Mouse (Mus musculus) limb, embryonic 11.5 days (tissue): ENCODE data around the gene Prr11. TPM values are rescaled to one million over a fixed set of nuclear protein-coding genes. Genes with fewer than 3 reads are reported as not detected.
"Not testable (repeated sequence)": the region's sequence is repeated elsewhere in the genome, so short reads cannot be mapped to it uniquely, and the experiment has no call there.

Experiments used
- ATAC-seq: fragments of 200-750 bp; cut with Nextera tagmentation; 2 replicates; pipeline ENCODE4 v1.8.0; 2017; ENCODE audit warnings: low read depth; ENCODE audit not compliant: insufficient number of reproducible peaks, low FRiP score, low TSS enrichment
- DNase-seq: peaks from one replicate; pipeline ENCODE4 v3.0.0-alpha.2; 2015; ENCODE audit warnings: low spot score
- H3K27ac ChIP-seq: fragments of 300-500 bp; sonication (generic); replicated peaks from 2 replicates; pipeline ENCODE4 v1.5.1; 2014; ENCODE audit warnings: low read depth, mild to moderate bottlenecking, low read length
- H3K27me3 ChIP-seq: fragments of 300-500 bp; sonication (generic); 2 replicates; pipeline ENCODE4 v1.6.1; 2014; ENCODE audit warnings: mild to moderate bottlenecking, low read length, mixed read lengths; ENCODE audit not compliant: control insufficient read depth, insufficient read depth
- H3K36me3 ChIP-seq: fragments of 300-500 bp; sonication (generic); 2 replicates; pipeline ENCODE4 v1.6.1; 2014; ENCODE audit warnings: mild to moderate bottlenecking, low read length, moderate library complexity, mixed read lengths; ENCODE audit not compliant: control insufficient read depth, insufficient read depth
- H3K4me1 ChIP-seq: fragments of 300-500 bp; sonication (generic); 2 replicates; pipeline ENCODE4 v1.6.1; 2014; ENCODE audit warnings: low read length, mixed read lengths; ENCODE audit not compliant: control insufficient read depth, insufficient read depth
- H3K4me2 ChIP-seq: fragments of 300-500 bp; sonication (generic); 2 replicates; pipeline ENCODE4 v1.6.1; 2014; ENCODE audit warnings: low read depth, mild to moderate bottlenecking, moderate library complexity; ENCODE audit not compliant: severe bottlenecking
- H3K4me3 ChIP-seq: fragments of 300-500 bp; sonication (generic); 2 replicates; pipeline ENCODE4 v1.5.1; 2014; ENCODE audit warnings: low read depth, low read length
- H3K9ac ChIP-seq: fragments of 300-500 bp; sonication (generic); 2 replicates; pipeline ENCODE4 v1.6.1; 2014; ENCODE audit warnings: mild to moderate bottlenecking, low read length
- H3K9me3 ChIP-seq: fragments of 300-500 bp; sonication (generic); 2 replicates; pipeline ENCODE4 v1.6.1; 2016; ENCODE audit warnings: low read length; ENCODE audit not compliant: control insufficient read depth
- WGBS: fragments of 180-500 bp; shearing (Covaris S2); extraction: QIAGEN DNeasy Blood & Tissue Kit; methylation state at CpG from one replicate; pipeline ENCODE4 v1.1.7; 2014; 5-methylcytosine and 5-hydroxymethylcytosine counted together
- polyA plus RNA-seq: library from polyadenylated mRNA; unstranded; fragments of >200 nt; fragmentation: Nextera tagmentation; extraction: Ambion mirVana; gene quantifications from 2 replicates; pipeline ENCODE4 v1.2.1, GENCODE M21; 2014

Prr11 gene
- polyA plus RNA-seq, 1 experiment from 2014 or later, result 18.9 TPM

DNA sequence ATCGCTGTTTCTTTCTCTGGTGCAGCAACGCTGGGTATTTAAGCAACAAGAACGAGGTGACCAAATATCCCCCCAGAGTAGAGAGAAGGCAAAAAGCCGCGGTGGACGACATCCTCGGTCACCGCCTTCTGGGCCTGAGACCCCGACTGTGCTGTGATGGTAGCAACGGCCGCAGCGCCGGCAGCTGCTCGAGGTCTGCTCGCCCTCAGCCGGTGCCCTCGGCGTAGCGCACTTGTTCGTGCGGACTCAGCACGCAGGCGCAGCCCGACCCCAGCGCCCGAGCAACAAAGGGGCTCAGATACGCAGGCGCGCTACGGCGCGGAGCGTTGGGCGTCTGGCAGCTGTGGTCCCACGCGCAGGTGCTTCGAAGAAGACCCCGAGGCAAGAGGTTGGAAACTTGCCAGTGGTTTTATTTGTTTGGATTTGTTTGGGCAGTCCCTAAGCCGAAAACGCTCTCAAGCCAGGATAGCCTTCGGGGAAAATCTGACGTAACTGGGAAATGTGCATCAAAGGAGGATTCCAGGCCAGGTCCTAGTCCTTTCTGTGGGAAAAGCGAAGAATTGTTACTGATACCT, 34.6 kb downstream of the Prr11 start, which contains the start of gene Gdpd1:
Gene Gdpd1 (minus strand): TSS at position 197 of the 575 bp plus-strand sequence.
- Histone ChIP-seq H3K27ac (no peak within 1 kb of the TSS; the same call in 1 of the 2 replicates), H3K36me3 (peaks cover 2% of the 10 kb centered on the region; the same call in 1 of the 2 replicates), H3K9ac (peak within 1 kb of the TSS; percentile 77), H3K27me3 (no peaks in the 10 kb centered on the region), H3K4me3 (peak within 1 kb of the TSS; percentile 57), H3K9me3 (no peaks in the 10 kb centered on the region), H3K4me1 (peaks cover 7% of the 10 kb centered on the region; the same call in 1 of the 2 replicates), H3K4me2 (peak within 1 kb of the TSS; percentile 80)
- 1% methylated on average over 43 of the region's 43 CpGs for WGBS
- peak; percentile 87 for ATAC-seq
- DNase-seq, result peak; percentile 92

DNA sequence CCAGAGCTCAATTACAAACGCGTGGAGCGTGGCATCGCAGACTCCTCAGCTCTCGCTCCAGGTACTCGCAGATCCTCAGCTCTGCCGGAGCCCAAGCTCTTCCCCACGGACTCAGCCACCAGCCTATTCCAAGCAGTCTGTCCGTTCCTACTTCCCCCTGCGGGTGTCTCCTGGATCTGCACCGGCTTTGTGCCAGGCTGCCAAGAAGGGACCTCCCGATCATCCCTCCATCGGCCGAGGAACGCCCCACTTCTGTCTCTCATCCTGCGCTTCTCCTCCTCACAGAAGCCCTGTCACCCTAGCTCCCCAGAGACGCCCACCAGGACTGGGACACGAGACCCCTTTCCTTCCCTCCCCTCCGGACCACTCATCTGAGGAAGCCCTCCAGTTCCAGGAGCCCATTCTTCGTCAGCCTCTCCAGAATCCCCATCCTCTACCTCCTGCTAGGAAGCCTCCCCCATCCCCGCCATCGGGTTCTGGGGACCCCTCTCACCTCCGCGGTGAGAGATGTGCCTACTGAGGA, 35.1 kb downstream of the Prr11 start:
- Histone ChIP-seq H3K4me1 (peaks cover 7% of the 10 kb centered on the region; the same call in 1 of the 2 replicates), H3K9ac (peak overlapping the region; percentile 77), H3K36me3 (peaks cover 2% of the 10 kb centered on the region; the same call in 1 of the 2 replicates), H3K4me2 (peak overlapping the region; percentile 80), H3K4me3 (peak overlapping the region; percentile 57), H3K9me3 (no peaks in the 10 kb centered on the region), H3K27me3 (no peaks in the 10 kb centered on the region), H3K27ac (no peak overlapping the region; the same call in 1 of the 2 replicates)
- WGBS, result under 1% methylated on average over 24 of the region's 24 CpGs
- ATAC-seq, result peak; percentile 56
- DNase-seq, result peak; percentile 78

DNA sequence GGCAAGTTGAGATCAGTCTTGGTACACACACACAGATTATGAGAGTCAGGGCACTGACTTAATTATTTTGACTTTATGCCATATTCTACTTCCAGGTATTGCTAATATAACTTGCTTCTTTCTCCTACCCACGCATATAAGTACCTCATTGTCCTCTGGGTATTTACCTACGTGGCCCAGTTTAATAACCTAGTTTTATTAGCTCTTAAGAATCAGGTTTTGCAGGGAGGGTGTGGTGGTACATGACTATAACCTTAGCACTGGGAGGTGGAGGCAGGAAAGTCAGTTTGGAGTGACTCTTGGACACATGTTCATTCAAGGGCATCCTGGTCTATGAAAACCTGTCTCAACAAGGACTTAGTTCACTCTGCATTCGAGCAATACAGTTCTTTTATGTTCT, 46.4 kb downstream of the Prr11 start:
- H3K9me3 ChIP-seq, result no peaks in the 10 kb centered on the region
- H3K27ac ChIP-seq, result no peak overlapping the region
- no peak overlapping the region for H3K4me3 ChIP-seq
- 66% methylated on average over 3 of the region's 3 CpGs for WGBS
- no peak overlapping the region for H3K9ac ChIP-seq
- H3K36me3 ChIP-seq, result no peaks in the 10 kb centered on the region
- H3K4me2 ChIP-seq, result no peak overlapping the region
- no peaks in the 10 kb centered on the region for H3K4me1 ChIP-seq
- ATAC-seq, result no peak
- no peaks in the 10 kb centered on the region for H3K27me3 ChIP-seq
- DNase-seq, result no peak

DNA sequence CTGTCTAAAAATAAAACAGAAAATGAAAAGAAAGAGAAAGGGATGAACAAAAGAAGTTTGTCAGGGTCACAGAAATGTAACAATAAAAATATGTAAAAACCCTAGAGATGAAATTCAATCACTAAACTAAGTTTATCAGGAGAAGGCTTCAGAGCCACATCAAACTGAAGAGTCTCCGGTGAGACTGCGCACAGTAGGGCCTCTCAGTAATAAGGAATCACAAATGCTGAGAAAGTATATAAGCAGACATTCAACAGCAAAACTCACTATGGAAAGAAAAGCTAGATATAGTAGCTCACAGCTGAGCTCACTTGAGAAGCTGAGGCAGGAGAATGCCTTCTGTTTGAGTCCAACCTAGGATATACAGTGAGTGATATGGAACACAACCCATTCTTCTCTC, 48.1 kb downstream of the Prr11 start:
- Histone ChIP-seq H3K9me3 (no peaks in the 10 kb centered on the region), H3K9ac (no peak overlapping the region), H3K4me3 (no peak overlapping the region), H3K27ac (no peak overlapping the region), H3K36me3 (no peaks in the 10 kb centered on the region), H3K4me2 (no peak overlapping the region), H3K27me3 (no peaks in the 10 kb centered on the region), H3K4me1 (no peaks in the 10 kb centered on the region)
- no peak for DNase-seq
- WGBS, result 97% methylated on average over 2 of the region's 2 CpGs
- no peak for ATAC-seq

DNA sequence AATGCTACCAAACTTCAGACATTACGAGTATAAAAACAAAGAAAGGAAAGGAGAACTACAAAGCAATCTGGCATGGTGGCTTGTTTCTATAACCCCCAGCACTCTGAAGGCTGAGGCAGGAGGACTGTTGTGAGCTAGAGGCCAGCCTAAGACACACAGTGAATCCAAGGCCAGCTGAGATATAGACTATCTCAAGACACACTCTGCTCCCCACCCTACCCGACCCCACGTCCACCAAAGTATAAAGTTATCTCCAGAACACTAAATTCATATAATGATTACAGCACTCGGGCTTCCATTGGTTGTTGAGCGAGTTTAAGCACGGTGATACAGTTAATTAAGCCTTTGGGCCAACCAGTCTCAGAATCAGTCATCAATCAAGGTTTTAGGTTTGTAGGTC, 52.2 kb downstream of the Prr11 start:
- DNase-seq, result no peak
- ATAC-seq, result no peak
- Histone ChIP-seq H3K9ac (no peak overlapping the region), H3K27ac (no peak overlapping the region), H3K4me1 (no peaks in the 10 kb centered on the region), H3K4me3 (no peak overlapping the region), H3K27me3 (no peaks in the 10 kb centered on the region), H3K9me3 (no peaks in the 10 kb centered on the region), H3K36me3 (no peaks in the 10 kb centered on the region), H3K4me2 (no peak overlapping the region)
- 85% methylated on average over 6 of the region's 6 CpGs for WGBS

DNA sequence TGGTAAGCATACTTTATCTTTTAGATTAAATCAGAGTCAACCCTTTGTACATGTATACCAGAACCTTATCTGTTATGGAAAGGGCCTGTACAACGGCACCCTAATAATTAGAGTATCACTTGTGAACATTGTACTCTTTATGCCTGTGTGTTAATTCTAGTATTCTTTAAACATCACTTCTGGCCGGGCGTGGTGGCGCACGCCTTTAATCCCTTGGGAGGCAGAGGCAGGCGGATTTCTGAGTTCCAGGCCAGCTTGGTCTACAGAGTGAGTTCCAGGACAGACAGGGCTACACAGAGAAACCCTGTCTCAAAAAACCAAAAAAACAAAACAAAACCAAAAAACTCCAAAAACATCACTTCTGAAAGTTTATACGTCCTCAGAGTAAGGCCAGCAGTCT, 59.6 kb downstream of the Prr11 start:
- H3K4me1 ChIP-seq, H3K27ac ChIP-seq, H3K4me3 ChIP-seq, H3K27me3 ChIP-seq, ATAC-seq, H3K9ac ChIP-seq, H3K4me2 ChIP-seq, H3K36me3 ChIP-seq, H3K9me3 ChIP-seq, DNase-seq: not testable (repeated sequence)
- 89% methylated on average over 7 of the region's 7 CpGs for WGBS

DNA sequence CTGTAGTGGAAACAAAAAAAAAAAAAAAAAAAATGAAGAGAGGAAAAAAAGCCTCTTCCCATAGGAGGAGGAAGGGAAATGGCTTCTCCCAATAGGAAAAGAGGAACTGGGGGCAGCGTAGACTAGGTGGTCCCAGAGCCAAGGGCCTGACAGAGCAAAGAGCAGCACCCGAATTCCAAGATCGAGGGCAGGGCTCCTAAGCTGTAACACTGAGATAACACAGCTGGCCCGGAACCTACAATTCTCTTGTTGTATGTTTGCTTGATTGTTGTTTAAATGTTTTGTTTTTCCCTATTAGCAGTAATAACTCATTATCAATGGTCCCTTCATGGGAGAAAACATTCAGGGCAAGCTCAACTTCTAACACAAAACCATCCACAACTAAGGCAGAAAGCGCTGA, 61.5 kb downstream of the Prr11 start:
- no peak overlapping the region for H3K27ac ChIP-seq
- no peaks in the 10 kb centered on the region for H3K27me3 ChIP-seq
- no peak overlapping the region for H3K9ac ChIP-seq
- H3K4me2 ChIP-seq, result no peak overlapping the region
- DNase-seq, result no peak
- no peaks in the 10 kb centered on the region for H3K36me3 ChIP-seq
- H3K4me1 ChIP-seq, result no peaks in the 10 kb centered on the region
- no peak overlapping the region for H3K4me3 ChIP-seq
- no peaks in the 10 kb centered on the region for H3K9me3 ChIP-seq
- 91% methylated on average over 5 of the region's 5 CpGs for WGBS
- ATAC-seq, result no peak

DNA sequence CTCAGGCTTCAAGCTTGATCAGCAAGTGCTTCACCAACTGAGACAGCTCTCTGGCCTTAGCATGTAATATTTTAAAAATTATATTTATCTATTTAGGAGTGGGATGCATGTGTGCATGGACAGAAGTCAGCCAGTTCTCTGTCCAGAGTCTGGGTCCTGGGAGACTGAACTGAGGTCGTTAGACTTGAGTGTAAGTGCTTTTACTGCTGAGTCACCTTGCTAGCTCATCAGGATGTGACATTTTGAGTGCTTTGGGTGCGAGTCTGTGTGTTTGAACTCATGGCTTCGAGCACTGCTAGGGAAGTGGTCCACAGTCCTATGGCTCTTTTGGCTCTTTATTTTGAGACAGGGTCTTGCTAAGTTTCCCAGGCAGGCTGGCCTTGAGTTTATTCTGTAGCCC, 65.5 kb downstream of the Prr11 start:
- Histone ChIP-seq H3K36me3 (no peaks in the 10 kb centered on the region), H3K27me3 (no peaks in the 10 kb centered on the region), H3K4me3 (no peak overlapping the region), H3K4me1 (no peaks in the 10 kb centered on the region), H3K9me3 (no peaks in the 10 kb centered on the region), H3K9ac (no peak overlapping the region), H3K4me2 (no peak overlapping the region), H3K27ac (no peak overlapping the region)
- ATAC-seq (no peak), DNase-seq (no peak)
- WGBS, result 76% methylated on average over 3 of the region's 3 CpGs
